Mouse (Mus musculus): ENCODE measurements around the gene Tbl3. TPM values are rescaled to one million over a fixed set of nuclear protein-coding genes. Genes with fewer than 3 reads are reported as not detected.
A peak's percentile ranks its signal among the peaks of the same experiment; 100 is the strongest.
"Not testable (repeated sequence)": the region's sequence is repeated elsewhere in the genome, so short reads cannot be mapped to it uniquely, and the experiment has no call there.

Gene Tbl3
- polyA plus RNA-seq, 1 experiment: 49.6 TPM

DNA sequence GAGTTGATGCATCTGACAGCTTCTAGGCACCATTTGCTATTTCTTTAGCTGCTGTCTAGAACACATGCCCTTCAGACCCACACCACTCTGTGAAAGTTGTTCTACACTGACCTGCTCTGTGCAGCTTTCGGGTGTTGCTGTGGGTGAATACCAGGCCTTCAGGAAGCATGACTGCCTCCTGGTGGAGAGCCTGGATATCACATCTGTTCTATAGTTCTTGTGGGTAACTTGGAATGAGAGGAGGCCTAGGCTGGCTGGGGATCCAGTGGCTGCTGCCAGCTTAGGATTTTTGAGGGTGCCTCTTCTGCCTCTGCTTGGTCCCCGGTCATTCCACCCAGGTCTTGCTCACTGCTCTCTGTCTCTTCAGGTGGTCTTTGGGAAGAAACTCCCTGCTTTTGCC, 31.3 kb downstream of the Tbl3 start:
- H3K27me3 ChIP-seq (ENCODE audit: control insufficient read depth, insufficient read depth, low read length): no peaks in the 10 kb centered on the region
- no peak overlapping the region for H3K4me3 ChIP-seq (ENCODE audit: low read depth, low read length)
- H3K4me1 ChIP-seq (ENCODE audit: control insufficient read depth, insufficient read depth, insufficient read length, low read length): peaks cover 14% of the 10 kb centered on the region
- H3K36me3 ChIP-seq (ENCODE audit: control insufficient read depth, insufficient read depth, low read length): peaks cover 43% of the 10 kb centered on the region
- H3K27ac ChIP-seq (ENCODE audit: insufficient read depth, low read depth, low read length): no peak overlapping the region
- TF ChIP-seq POLR2A (IDR thresholded peaks at IDR 0.05; ENCODE audit: low read depth, low read length) (no peak; the same call in 1 of the 2 replicates), CTCF (IDR thresholded peaks at IDR 0.05; ENCODE audit: extremely low read depth, insufficient read length, insufficient replicate concordance, low read depth, low read length) (peak; percentile 84; the same call in 1 of the 2 replicates)
- 64% methylated on average over 2 of the region's 2 CpGs for WGBS

DNA sequence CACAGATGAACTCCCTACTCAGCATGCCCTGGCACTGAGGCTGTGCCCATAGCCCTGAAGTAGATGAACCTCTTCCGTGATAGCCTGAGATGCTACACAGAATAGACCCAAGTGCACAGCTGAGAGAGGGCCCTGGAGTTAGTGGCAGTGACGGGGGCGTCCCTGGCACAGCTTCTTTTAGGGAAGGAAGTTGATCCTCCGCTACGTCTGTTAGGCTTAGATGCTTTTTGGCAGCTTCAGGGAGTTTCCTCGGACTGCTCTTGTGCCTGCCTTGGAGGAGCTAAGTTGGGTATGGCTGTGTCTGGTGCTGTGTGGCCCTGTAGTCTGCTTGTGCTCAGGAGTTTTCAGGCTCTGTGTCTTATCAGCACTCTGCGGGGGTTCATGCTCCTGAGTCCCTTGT, 33.2 kb downstream of the Tbl3 start:
- peaks cover 25% of the 10 kb centered on the region for H3K36me3 ChIP-seq (ENCODE audit: control insufficient read depth, insufficient read depth, low read length)
- H3K4me3 ChIP-seq (ENCODE audit: low read depth, low read length): no peak overlapping the region

DNA sequence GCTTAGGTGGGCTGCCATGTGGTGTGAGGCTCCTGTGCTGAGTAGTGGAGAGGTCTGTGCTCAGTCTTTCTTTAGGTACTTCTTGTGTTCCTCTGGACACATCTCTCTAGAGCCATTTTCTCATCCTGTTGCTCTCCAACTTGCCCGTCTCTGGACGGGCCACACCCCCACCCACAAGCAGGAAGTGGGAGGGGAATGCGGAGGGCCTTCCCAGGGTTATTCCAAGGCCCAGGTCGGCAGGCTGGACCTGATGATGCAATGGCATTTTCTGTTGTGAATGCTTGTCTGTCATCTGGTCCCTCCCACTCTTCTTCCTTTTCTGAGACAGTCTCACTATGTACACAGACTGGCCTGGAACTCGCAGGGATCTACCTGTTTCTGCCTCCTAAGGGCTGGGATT, 35.3 kb downstream of the Tbl3 start:
- Histone ChIP-seq H3K4me1 (ENCODE audit: control insufficient read depth, insufficient read depth, insufficient read length, low read length) (peaks cover 15% of the 10 kb centered on the region; the same call in 1 of the 2 replicates), H3K27ac (ENCODE audit: insufficient read depth, low read depth, low read length) (peak overlapping the region; percentile 35), H3K4me3 (ENCODE audit: low read depth, low read length) (peak overlapping the region; percentile 22; the same call in 1 of the 2 replicates), H3K27me3 (ENCODE audit: control insufficient read depth, insufficient read depth, low read length) (no peaks in the 10 kb centered on the region), H3K36me3 (ENCODE audit: control insufficient read depth, insufficient read depth, low read length) (peaks cover 7% of the 10 kb centered on the region)
- WGBS: 5% methylated on average over 5 of the region's 5 CpGs
- TF ChIP-seq CTCF (IDR thresholded peaks at IDR 0.05; ENCODE audit: extremely low read depth, insufficient read length, insufficient replicate concordance, low read depth, low read length): no peak
- TF ChIP-seq POLR2A (IDR thresholded peaks at IDR 0.05; ENCODE audit: low read depth, low read length): no peak; the same call in 1 of the 2 replicates

More for the DNA sequence above, 33.2 kb downstream of the Tbl3 start:
- Histone ChIP-seq H3K4me1 (ENCODE audit: control insufficient read depth, insufficient read depth, insufficient read length, low read length) (peaks cover 18% of the 10 kb centered on the region), H3K27ac (ENCODE audit: insufficient read depth, low read depth, low read length) (no peak overlapping the region), H3K27me3 (ENCODE audit: control insufficient read depth, insufficient read depth, low read length) (no peaks in the 10 kb centered on the region)
- TF ChIP-seq POLR2A (IDR thresholded peaks at IDR 0.05; ENCODE audit: low read depth, low read length): no peak
- no peak for TF ChIP-seq CTCF (IDR thresholded peaks at IDR 0.05; ENCODE audit: extremely low read depth, insufficient read length, insufficient replicate concordance, low read depth, low read length)
- 73% methylated on average over 7 of the region's 7 CpGs for WGBS

DNA sequence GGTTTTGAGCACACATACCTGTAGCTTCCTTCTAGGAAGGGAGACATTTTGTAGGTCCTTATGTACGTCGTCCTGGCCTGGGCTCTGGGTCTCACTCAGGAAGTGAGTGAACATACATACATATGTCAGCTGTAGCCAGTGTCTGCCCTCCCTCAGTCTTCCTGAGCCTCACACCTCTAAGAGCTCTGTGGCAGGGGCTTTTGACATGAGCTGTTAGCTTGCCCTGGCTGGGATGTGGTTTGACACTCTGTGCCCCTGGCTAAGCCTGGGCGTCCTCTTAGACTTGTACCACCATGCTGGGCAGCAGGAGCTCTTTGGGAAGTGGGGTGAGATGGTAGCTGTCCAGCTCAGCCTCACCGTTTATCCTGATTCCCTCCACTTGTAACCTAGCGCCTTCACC, 36.1 kb downstream of the Tbl3 start:
- peaks cover 15% of the 10 kb centered on the region; the same call in 1 of the 2 replicates for H3K4me1 ChIP-seq (ENCODE audit: control insufficient read depth, insufficient read depth, insufficient read length, low read length)
- peak overlapping the region; percentile 7; the same call in 1 of the 2 replicates for H3K27ac ChIP-seq (ENCODE audit: insufficient read depth, low read depth, low read length)
- H3K4me3 ChIP-seq (ENCODE audit: low read depth, low read length): no peak overlapping the region
- WGBS: 44% methylated on average over 5 of the region's 5 CpGs
- no peaks in the 10 kb centered on the region for H3K36me3 ChIP-seq (ENCODE audit: control insufficient read depth, insufficient read depth, low read length)
- H3K27me3 ChIP-seq (ENCODE audit: control insufficient read depth, insufficient read depth, low read length): no peaks in the 10 kb centered on the region
- TF ChIP-seq POLR2A (IDR thresholded peaks at IDR 0.05; ENCODE audit: low read depth, low read length): no peak
- no peak for TF ChIP-seq CTCF (IDR thresholded peaks at IDR 0.05; ENCODE audit: extremely low read depth, insufficient read length, insufficient replicate concordance, low read depth, low read length)

DNA sequence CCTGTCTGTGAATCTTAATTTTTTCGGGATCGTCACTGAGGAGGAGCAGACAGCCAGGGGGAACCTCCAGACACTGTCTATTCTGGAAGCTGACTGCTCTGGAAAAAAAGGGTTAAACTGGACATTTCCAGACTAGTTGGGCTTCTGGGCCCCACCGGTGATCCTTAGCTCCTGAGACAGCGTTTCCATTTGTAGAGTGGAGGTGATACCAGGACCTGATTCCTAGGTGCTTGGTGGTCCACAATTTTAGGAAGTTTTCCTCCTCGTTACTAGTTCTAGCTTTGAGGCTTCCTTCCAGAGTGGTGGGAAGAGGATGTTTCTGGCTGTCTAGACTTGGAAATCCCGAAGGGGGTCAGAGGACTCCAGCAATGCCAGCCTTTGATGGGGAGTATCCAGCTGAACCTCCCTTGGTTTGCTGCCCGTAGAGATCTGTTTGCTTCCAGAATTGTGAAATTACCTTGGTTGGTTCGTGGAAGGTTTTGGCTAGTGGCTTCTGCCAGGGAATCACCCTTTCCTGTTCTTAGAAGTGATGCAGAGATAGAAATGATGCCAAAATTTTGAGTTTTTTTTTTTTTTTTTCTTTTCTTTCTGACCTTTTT, 37.1 kb downstream of the Tbl3 start:
- 2% methylated on average over 8 of the region's 8 CpGs for WGBS
- peak overlapping the region; percentile 36 for H3K27ac ChIP-seq (ENCODE audit: insufficient read depth, low read depth, low read length)

DNA sequence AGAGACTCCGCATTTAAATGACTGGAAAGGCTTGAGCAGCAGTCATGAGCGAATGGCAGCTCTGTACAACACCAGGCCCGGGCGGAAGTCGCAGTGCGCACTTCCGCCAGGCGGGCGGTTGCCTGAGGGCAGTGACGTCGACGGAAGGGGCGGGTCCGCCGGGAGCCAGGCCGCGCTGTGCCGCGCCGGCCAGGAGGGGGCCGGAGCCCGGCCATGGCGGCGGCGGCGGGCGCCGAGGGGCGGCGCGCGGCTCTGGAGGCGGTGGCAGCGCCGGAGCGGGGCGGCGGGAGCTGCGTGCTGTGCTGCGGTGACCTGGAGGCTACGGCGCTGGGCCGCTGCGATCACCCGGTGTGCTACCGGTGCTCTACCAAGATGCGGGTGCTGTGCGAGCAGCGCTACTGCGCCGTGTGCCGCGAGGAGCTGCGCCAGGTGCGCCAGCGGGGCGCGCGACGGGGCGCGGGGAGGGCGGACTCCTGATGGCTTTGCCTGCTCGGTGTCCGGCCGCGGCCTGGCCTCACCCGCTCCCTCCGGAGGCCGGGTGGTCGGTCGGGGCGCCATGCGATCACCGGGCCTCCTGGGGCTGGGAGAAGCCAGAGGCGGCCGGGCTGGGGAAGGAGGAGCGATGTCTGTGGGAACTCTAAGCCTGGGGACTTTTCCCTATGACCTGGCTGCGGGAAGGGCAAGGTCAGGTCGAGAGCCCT, 37.8 kb downstream of the Tbl3 start, which contains the start of gene Zfp598:
Gene Zfp598, plus strand, starts transcription at position 143 of the 701 bp plus-strand sequence.
- Histone ChIP-seq H3K27me3 (ENCODE audit: control insufficient read depth, insufficient read depth, low read length) (no peaks in the 10 kb centered on the region), H3K27ac (ENCODE audit: insufficient read depth, low read depth, low read length) (peak within 1 kb of the TSS; percentile 36), H3K36me3 (ENCODE audit: control insufficient read depth, insufficient read depth, low read length) (no peaks in the 10 kb centered on the region), H3K4me3 (ENCODE audit: low read depth, low read length) (peak within 1 kb of the TSS; percentile 71), H3K4me1 (ENCODE audit: control insufficient read depth, insufficient read depth, insufficient read length, low read length) (peaks cover 15% of the 10 kb centered on the region; the same call in 1 of the 2 replicates)
- WGBS: under 1% methylated on average over 80 of the region's 80 CpGs
- TF ChIP-seq POLR2A (IDR thresholded peaks at IDR 0.05; ENCODE audit: low read depth, low read length): peak; percentile 67; the same call in 1 of the 2 replicates
- TF ChIP-seq CTCF (IDR thresholded peaks at IDR 0.05; ENCODE audit: extremely low read depth, insufficient read length, insufficient replicate concordance, low read depth, low read length): peak; percentile 37; the same call in 1 of the 2 replicates

More for the DNA sequence above, 37.1 kb downstream of the Tbl3 start:
- H3K4me1 ChIP-seq (ENCODE audit: control insufficient read depth, insufficient read depth, insufficient read length, low read length): peaks cover 15% of the 10 kb centered on the region; the same call in 1 of the 2 replicates
- no peaks in the 10 kb centered on the region for H3K36me3 ChIP-seq (ENCODE audit: control insufficient read depth, insufficient read depth, low read length)
- peak overlapping the region; percentile 71 for H3K4me3 ChIP-seq (ENCODE audit: low read depth, low read length)
- H3K27me3 ChIP-seq (ENCODE audit: control insufficient read depth, insufficient read depth, low read length): no peaks in the 10 kb centered on the region
- no peak for TF ChIP-seq POLR2A (IDR thresholded peaks at IDR 0.05; ENCODE audit: low read depth, low read length)
- TF ChIP-seq CTCF (IDR thresholded peaks at IDR 0.05; ENCODE audit: extremely low read depth, insufficient read length, insufficient replicate concordance, low read depth, low read length): no peak

DNA sequence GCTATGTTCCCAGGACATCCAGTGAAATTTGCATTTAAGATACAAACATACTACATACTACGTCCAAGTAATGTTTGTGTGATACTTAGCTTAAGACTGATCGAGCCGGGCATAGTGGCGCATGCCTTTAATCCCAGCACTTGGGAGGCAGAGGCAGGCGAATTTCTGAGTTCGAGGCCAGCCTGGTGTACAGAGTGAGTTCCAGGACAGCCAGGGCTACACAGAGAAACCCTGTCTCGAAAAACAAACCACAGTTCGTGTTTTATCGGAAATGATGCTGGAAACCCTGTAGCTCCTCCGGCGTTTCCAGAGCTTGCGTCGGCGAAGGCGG, 38.3 kb downstream of the Tbl3 start:
- Histone ChIP-seq H3K4me1 (ENCODE audit: control insufficient read depth, insufficient read depth, insufficient read length, low read length) (peaks cover 15% of the 10 kb centered on the region; the same call in 1 of the 2 replicates), H3K27ac (ENCODE audit: insufficient read depth, low read depth, low read length) (peak overlapping the region; percentile 33; the same call in 1 of the 2 replicates), H3K4me3 (ENCODE audit: low read depth, low read length) (peak overlapping the region; percentile 58)
- H3K36me3 ChIP-seq (ENCODE audit: control insufficient read depth, insufficient read depth, low read length); H3K27me3 ChIP-seq (ENCODE audit: control insufficient read depth, insufficient read depth, low read length): not testable (repeated sequence)
- 7% methylated on average over 15 of the region's 15 CpGs for WGBS
